Mouse (Mus musculus) heart, postnatal 36 days (tissue): ENCODE measurements at regions not wholly inside any gene's neighbourhood (a gene's known extent, or its start where the extent isn't known, plus 50 kb on each side); places are given as distances from the start of the nearest gene placed in this dataset.

Experiments
- DNase-seq, 2 experiments: peaks; one replicate each; pipeline ENCODE4 v3.0.0; 2021 to 2022
- intact Hi-C: fragments of 180-260 bp; cut with DNase I; formaldehyde crosslinking; loops from one replicate; pipeline ENCODE4 v1.15.1; 2025

- peak; percentile 51 to 52 for DNase-seq
- intact Hi-C loops: no loop called here
These were observed 479.1 kb upstream of the Marcks start for GRCm38 (mm10) chr10:37617708-37618300.

DNA sequence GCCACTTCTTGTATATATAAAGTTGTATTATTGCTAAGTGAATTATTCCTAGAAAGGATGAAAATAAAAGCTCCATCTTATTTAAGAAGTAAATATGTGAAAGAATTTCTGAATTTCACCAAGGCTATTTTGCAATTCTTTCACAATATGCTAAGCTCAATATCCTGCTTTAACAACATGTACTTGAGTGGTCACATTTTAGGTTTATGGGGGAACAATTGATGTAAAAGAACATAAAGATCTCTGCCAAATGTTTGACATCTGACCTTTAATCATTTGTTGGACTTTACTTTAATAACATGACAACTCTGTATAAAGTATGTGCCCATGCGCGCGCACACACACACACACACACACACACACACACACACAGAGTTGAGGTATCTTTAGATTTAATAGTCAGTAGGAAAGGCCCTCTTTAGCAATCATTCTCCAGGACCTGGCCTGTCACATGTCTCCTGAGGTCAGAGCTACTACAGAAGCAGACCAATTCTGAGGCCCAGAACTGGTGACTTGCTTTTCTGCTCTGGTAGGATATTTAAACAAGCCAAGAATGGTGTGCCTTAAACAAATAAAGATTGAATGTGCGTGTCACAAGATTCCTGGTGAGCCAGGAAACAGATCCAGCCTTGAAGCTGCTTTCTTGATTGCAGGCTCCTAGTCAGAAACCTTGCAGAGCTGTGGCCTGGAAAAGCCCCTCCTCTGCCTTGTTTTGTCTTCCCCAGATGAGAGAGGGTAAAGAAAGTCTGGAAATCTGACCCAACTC lies 477.4 kb upstream of the Marcks start:
- intact Hi-C loops: no loop called here
- DNase-seq: no peak

DNA sequence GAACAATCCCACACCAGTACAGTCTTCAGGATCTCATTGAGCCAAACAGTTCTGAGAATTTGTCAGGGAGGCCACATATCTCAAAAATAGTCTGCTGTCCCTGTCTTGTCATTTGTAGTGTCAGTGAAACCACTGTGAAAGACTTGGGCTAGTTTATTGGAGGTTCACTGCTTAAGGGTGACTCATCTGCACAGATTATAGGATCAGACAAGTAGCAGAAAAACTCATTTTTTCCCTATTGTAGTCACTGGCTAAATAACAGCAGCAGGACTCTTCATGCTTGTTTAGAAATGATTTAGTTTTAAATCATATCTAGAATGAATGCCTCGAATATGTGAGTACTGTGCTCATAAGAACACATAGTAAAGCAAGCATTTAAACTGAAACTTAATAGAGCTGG lies 475.2 kb upstream of the Marcks start:
- intact Hi-C loops: no loop called here

DNA sequence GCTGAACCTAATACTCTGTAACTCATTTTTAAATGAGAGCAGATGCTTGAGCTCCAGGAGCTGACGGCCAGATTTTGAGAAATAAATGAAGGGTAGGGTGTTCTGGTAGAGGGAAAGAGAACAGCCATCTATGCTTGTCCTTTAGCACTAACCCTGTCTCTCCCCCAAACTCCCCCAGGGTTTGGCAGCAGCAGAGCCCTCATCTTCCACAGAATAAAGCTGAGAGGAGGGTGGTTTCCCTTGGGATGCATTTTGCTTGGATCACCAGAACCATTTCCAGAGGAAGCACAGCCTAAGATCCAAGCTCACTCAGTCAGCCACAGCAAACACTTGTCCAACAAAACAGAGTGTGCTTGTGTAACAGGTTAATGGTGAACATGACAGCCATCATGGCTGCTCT lies 464.8 kb upstream of the Marcks start:
- DNase-seq: no peak
- intact Hi-C loops: no loop called here

More for the DNA sequence above, 475.2 kb upstream of the Marcks start:
- no peak for DNase-seq

- no peak for DNase-seq
- intact Hi-C loops: no loop called here
These were observed 464.2 kb upstream of the Marcks start for GRCm38 (mm10) chr10:37602936-37603335.

GRCm38 (mm10) chr10:37589889-37590288 lies 451.2 kb upstream of the Marcks start:
- no peak for DNase-seq
- intact Hi-C loops: no loop called here

- no peak for DNase-seq
These were observed 450.3 kb upstream of the Marcks start for GRCm38 (mm10) chr10:37589009-37589408.

GRCm38 (mm10) chr10:37571171-37571570 lies 432.5 kb upstream of the Marcks start:
- intact Hi-C loops: no loop called here
- DNase-seq: no peak

More at GRCm38 (mm10) chr10:37589009-37589408, 450.3 kb upstream of the Marcks start:
- intact Hi-C loops: no loop called here

DNA sequence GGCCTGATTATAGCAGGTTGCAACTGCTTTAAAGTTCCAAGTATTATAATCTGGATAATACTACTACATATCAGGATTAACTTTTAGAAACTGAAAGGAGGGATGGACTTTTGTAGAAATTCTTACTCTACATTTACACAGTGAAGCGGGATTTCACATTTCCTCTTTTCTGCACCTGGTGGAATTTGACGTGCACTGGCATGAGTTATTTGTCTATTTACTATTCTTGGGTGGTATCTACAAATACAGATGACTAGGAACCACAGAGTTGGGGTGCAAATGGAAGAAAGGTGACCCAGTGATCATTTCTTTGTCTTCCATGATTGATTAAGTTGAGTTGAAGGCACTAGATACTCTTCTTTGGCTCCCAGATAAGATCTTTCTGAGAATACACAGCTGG lies 423.0 kb upstream of the Marcks start:
- intact Hi-C loops: no loop called here
- DNase-seq: no peak

- intact Hi-C loops: no loop called here
- DNase-seq: no peak
These were observed 410.7 kb upstream of the Marcks start for GRCm38 (mm10) chr10:37549446-37549845.

- no peak for DNase-seq
These were observed 402.0 kb upstream of the Marcks start for GRCm38 (mm10) chr10:37540703-37541102.

DNA sequence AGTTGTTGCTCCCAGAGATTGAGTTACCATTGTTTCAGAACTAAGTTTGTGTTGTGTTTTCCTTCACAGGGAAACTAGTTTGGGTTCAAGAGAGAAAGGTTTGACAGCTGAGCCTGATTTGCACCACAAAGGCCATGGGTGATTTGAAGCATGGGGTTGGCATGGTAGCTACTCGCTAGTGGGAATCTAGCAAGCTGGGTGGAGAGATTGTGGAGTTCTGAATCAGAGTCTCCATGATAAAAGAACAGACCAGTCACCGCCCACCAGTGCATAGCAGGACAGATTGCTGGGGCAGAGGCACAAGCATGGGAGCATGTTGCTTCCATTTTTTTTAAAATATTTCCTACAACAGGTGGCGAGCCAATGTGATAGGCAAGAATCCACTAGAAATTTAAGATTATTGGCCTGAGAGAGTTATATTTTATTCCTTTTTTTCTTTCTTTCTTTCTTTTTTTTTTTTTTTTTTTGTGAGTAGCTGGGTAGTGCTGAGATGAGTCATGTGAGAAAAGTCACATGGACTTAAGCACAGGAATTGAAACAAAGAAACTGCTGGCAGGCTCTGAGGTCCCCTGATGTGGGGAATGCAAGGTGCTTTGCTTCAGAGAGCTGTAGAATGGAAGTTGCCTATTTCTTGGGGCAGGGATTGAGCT lies 367.4 kb upstream of the Marcks start:
- intact Hi-C loops: no loop called here
- DNase-seq: no peak

More at GRCm38 (mm10) chr10:37540703-37541102, 402.0 kb upstream of the Marcks start:
- intact Hi-C loops: no loop called here

GRCm38 (mm10) chr10:37504468-37504867 lies 365.7 kb upstream of the Marcks start:
- intact Hi-C loops: no loop called here
- no peak for DNase-seq

- no peak for DNase-seq
- intact Hi-C loops: no loop called here
These were observed 363.8 kb upstream of the Marcks start for GRCm38 (mm10) chr10:37502505-37502904.

GRCm38 (mm10) chr10:37501043-37501442 lies 362.3 kb upstream of the Marcks start:
- no peak for DNase-seq
- intact Hi-C loops: no loop called here

DNA sequence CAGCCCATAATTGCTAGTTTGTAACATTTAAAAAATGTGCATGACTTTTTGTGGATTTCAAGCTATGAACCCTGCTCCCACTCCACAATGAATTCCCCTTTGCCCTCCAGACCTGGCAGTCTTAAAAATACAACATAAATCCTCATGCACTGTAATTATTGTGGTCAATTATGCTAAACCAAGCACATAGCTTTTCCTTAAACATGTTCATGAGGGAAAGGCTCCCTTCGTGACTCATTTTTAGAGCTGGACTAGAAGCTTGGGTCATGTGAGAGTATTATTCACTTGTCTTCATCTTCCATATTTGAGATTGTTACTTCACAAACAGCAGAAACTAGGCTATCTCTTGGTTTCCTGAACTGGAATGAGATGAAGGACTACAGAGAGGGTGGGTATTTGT lies 356.7 kb upstream of the Marcks start:
- intact Hi-C loops: no loop called here
- no peak for DNase-seq

- DNase-seq: no peak
These were observed 355.9 kb upstream of the Marcks start for GRCm38 (mm10) chr10:37494552-37495166.

DNA sequence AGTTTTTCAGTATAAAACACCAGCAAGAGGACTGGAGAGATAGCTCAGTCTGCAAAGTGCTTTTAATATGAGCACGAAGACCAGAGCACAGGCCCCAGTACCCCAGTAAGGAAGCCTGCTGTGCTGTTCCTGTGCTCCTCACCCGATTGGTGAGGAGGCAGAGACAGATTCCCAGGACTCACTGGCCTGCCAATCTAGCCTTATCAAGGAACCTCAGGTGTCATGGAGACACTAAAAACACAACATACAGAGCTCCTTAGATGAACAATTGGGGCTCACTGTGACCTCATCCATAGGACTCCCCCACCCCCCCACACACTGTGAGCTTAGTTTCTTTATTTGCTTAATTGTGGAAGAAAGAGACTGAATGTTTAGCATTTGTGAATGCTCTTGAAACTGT lies 355.4 kb upstream of the Marcks start:
- no peak for DNase-seq
- intact Hi-C loops: no loop called here

More at GRCm38 (mm10) chr10:37494552-37495166, 355.9 kb upstream of the Marcks start:
- intact Hi-C loops: no loop called here

DNA sequence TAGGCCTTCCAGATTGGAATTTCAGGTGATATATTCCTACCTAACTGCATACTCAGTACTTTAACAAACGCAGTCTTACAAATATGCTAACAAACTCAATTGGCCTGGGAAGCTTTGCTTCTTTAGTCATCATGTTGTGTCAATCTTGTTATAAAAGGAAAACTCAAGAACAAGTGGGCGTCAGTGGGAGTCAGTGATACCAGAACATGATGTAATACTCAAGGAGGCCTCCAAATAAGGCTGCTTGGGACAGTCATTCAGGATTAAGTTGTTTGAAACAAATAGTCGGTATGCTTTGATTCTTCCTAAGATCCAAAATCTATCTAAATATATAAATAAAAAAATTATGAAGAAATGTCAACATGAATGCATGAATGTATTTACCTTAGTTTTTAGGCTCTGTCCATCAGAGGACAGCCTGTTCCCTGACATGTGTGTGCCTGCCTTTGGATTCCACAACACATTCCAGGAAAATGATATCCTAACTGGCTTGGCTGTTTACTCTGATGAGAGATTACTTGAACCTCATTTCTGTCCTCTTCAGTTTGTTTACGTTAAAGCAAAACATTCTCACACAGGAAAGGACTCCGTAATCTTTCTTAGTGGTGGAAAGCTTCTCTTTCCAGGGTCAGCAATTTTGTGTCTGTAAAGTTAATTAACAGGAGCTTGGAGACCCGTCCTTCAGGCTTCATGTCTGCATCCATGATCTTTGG lies 345.7 kb upstream of the Marcks start:
- intact Hi-C loops: loop anchor here (5.0 to 10.0 kb wide), 2 partner anchors 37 to 410 kb away; no protein-coding TSS in a partner anchor
- peak in 1 of 2 experiments; percentile 12 for DNase-seq

GRCm38 (mm10) chr10:37483521-37483920 lies 344.8 kb upstream of the Marcks start:
- intact Hi-C loops: loop anchor here (2.0 to 10.0 kb wide), 3 partner anchors 36 to 409 kb away; partner anchors contain the start of gene Marcks
- DNase-seq: peak; percentile 22
